Mouse (Mus musculus) left cerebral cortex, adult 11 months (tissue): ENCODE data around the gene Htr5a.

Experiments
- DNase-seq: peaks from one replicate; pipeline ENCODE4 v3.0.0; 2022; ENCODE audit warnings: low spot score

The Htr5a gene

DNA sequence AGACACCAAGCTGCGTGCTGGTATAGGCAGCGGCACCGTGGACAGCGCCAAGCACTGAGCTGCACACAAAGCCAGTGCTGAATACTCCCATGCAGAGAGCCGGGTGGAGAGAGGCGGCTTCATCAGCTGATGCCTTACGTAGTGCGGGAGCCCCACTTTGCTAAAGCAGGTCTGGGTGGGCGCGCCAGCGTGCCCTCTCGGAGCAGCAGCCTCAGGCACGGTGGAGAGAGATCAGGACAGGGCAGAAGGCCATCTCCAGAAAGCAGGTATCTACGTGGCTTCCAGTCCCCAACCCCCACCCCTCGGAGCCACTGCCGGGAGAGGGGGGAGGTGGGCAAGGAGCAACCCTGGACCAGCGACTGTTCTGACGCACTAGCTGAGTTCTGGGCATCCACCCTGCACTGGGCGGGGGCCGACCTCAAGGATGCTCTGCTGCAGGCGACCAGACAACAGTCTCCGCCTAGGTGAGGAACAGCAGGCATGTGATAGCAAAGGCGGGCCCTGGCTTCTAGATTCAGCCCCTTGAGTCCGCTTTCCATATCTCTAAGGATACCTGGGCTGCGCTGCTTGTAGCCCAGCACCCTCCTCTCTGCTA, at the start of gene Htr5a:
Gene Htr5a, plus strand, starts transcription at position 449 of the 595 bp plus-strand sequence.
- peak; percentile 45 for DNase-seq

DNA sequence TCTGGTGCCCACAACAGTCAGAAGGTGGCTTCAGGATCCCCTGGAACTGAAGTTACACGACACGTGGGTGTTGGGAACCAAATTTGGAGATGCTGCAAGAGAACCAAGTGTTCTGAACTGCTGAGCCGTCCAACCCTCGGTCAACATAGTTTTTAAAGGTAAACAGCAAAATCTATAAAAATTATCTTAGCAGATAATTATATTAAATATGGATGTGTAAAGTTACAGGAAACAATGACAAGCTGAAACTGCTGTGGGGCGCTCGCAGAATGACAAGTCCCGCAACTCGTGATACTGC, 49.8 kb upstream of the Htr5a start:
- DNase-seq, result no peak

DNA sequence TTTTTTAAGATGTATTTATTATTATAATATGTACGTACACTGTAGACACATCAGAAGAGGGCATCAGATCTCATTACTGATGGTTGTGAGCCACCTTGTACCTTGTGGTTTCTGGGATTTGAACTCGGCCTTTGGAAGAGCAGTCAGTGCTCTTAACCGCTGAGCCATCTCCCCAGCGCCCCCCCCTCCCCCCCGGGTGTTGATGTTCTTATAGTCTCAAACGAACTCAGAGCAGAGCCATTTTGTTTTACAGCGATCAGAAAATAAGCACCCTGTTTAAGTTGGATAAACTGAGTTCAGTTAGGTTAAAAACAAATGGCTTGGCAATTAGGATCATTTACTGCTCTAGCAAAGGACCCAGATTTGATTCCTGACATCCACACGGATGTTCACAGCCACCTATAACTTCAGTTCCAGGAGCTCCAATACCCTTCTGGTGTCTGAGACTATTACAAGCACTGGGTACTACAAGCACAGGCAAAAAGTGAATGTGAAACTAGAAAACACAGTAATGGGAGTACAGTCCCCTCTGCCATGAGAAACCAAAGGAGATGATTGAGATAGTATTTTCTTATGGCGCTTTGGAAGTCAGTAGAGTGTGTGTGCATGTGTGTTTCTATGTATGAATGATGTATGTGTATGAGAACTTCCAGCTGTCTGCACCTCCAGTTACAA, 49.3 kb upstream of the Htr5a start:
- DNase-seq, result no peak

DNA sequence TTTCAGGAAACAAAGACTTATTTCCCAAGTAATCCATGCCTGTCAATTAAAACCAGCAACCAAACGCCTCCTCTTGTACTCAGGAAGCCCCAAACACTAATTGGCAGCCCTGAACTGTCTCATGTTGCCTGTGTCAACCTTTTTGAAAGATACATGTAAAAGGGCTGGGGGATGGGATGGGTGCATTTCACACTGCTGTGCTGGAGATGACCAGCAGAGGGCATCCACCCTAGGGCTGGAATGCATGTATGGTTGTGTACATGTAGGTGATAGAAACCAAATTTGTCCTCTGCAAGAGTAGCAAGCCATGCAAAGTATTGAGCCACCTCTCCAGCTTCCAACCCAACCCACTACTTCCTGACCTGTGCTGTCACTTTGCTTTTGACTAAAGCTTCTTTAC, 48.0 kb upstream of the Htr5a start:
- DNase-seq, result peak; percentile 71

- DNase-seq, result no peak
These were observed 27.7 kb upstream of the Htr5a start for GRCm38 (mm10) chr5:27814282-27814681.

- DNase-seq, result no peak
These were observed 22.9 kb upstream of the Htr5a start for GRCm38 (mm10) chr5:27818840-27819672.

GRCm38 (mm10) chr5:27821161-27821560, 20.8 kb upstream of the Htr5a start:
- no peak for DNase-seq

DNA sequence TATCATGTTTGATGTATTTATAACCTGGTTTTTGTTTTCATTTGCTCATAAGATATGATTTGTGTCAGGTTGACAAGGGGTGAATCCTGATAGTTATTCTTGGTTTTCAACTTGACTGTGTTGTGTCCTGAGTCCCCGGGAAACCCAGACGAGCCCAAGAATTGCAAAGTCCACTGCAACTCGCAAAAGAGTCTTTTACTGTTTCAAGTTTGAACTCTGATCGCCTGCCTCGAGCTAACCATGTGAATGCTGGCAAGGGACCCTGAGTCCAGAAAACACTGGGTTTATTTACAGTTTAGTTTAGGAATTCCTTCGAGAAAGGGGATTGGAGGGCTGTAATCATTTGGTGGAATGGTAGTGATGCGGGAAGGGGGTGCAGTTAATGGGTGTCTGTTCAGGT, 14.0 kb upstream of the Htr5a start:
- no peak for DNase-seq

- no peak for DNase-seq
These were observed 6.9 kb upstream of the Htr5a start for GRCm38 (mm10) chr5:27835096-27835495.

- no peak for DNase-seq
These were observed 3.9 kb upstream of the Htr5a start for GRCm38 (mm10) chr5:27838061-27838460.

DNA sequence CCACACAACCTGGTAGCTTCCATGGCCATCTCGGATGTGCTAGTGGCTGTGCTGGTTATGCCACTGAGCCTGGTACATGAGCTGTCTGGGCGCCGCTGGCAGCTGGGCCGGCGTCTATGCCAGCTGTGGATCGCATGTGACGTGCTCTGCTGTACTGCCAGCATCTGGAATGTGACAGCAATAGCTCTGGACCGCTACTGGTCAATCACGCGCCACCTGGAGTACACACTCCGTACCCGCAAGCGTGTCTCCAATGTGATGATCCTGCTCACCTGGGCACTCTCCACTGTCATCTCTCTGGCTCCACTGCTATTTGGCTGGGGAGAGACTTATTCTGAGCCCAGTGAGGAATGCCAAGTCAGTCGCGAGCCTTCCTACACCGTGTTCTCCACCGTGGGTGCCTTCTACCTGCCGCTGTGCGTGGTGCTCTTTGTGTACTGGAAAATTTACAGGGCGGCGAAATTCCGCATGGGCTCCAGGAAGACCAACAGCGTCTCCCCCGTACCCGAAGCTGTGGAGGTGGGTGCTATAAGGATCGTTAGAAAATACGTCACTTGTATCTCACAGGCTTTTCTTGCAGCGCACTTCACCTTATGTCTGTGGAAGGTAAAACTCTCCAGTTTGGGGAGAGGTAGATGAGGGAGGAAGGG, 847 bp downstream of the Htr5a start:
- DNase-seq, result no peak

DNA sequence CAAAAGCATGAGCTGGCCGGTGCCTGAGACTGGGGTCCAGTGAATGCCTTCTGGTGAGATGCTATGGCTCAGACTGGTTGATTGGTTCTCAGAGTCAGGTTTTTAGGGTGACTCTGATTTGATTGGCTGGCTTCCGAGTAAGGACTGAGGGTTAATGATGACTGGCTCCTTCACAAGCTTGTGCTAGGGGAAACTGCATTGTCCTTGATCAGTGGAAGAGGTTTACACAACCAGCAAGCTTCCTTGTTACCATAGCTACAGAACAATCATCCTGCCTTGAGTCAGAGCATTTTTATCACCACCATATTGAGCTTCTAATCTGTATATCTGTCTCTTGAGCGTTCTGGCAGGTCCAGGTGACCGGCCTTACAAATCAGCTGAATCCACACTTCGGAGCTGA, 5.0 kb downstream of the Htr5a start:
- DNase-seq, result no peak

DNA sequence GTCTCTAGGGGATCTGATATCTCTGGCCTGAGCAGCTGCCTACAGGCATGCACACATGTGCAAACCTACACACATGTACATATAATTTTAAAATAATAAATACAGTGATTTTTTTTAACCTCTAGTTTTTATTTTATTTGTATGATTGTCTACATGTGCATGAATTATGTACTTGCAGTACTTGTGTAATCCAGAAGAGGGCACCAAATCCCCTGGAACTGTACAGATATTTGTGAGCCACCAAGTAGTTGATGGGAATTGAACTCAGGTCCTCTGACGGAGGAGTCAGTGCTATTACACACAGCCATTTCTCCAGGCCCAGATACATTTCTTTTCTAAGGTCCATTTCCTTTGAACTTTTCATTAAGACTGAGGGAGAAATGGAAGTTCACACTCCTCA, 12.3 kb downstream of the Htr5a start:
- no peak for DNase-seq

- DNase-seq, result no peak
These were observed 13.8 kb downstream of the Htr5a start for GRCm38 (mm10) chr5:27855726-27856125.

DNA sequence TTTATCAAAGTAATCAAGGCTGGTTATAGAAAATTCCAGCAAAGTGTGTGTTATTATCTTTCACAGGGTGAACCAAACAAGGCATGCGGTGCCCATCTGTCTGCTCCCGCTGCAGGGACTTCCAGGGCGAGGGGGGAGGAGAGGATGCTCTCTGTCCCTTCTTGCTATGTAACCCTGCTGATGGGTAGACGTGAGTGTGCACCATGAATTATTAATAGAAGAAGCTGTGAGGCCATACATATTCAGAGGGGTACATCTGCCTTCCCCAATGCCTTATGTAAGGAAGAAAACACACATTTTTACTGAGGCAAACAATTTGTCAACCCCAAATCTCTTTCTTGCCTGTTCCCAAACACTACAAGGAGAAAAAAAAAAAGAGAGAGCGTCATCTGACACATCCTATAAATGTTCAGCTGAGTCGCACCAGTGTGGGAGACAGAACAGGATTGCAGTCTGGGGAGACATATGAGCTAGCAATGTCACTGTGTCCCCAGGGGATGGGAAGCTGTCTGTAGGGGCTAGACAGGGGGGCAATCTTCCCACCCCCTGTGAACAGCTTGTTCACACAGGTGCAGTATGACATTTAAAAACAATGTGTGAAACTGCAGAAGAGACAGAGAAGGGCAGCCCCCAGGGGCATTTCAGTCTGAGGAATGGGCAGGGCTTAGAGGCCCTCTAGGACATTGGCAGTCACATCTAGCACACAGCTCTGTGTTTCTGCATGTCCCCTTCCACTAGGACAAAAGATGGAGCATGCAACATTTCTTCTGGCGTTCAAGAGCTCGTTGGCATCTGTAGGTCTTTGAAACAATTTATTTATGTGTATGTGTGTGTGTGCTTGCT, 31.5 kb downstream of the Htr5a start:
- DNase-seq, result peak; percentile 15

GRCm38 (mm10) chr5:27874211-27874610, 32.3 kb downstream of the Htr5a start:
- DNase-seq, result peak; percentile 5

GRCm38 (mm10) chr5:27875341-27876105, 33.6 kb downstream of the Htr5a start:
- no peak for DNase-seq

GRCm38 (mm10) chr5:27878356-27878755, 36.4 kb downstream of the Htr5a start:
- no peak for DNase-seq

DNA sequence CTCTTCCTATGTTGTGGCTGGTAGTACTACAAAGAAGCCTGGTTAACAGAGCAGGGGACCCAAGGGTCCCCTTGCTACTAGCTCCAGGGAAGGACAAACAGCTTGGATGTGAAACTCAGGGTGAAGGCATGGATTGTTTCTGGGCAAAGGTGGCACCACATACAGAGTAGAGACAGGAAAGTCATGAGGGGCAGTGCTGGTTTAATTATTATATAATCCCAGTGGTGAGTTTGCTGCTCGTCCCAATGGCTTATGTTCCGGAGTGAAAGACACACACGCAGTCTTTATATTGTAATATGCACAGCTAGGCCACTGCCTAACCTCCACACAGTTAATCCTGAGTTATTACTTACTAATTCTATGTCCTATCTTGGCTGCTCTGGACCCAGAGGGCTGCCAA, 37.8 kb downstream of the Htr5a start:
- DNase-seq, result no peak

GRCm38 (mm10) chr5:27880329-27881036, 38.5 kb downstream of the Htr5a start:
- no peak for DNase-seq

GRCm38 (mm10) chr5:27881261-27881660, 39.3 kb downstream of the Htr5a start:
- DNase-seq, result no peak
